Mouse (Mus musculus): ENCODE results near the gene Cdk14.

Cdk14 gene

DNA sequence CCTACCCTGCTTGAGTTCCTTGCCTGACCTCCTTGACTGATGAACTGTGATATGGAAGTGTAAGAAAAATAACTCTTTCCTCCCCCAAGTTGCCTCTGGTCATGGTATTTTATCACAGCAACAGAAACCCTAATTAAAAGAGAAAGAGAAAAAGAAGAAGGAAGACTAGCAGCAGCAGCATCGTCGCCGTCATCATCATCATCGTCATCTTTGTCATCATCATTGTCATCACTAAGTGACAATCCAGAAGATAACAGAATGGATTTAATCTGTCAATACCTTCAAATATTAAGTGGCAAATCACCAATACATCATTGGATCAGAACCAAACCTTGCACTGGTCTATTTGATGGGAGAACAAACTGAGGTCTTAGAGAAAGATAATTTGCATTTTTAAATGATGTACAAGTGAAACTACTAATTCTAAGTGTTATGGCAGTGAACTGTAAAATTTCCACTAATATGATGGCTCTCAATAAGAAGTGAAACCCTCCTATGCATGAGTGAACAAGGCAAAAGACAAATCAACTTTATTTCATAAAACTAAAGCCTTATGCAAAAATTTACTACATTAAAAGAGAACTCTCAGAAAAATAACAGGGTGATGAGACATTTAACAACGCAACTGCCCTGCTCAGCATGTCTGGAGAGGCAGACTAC is 225.4 kb downstream of the Cdk14 start:
- DNase-seq (ENCODE audit: low read depth, low spot score), result no peak

DNA sequence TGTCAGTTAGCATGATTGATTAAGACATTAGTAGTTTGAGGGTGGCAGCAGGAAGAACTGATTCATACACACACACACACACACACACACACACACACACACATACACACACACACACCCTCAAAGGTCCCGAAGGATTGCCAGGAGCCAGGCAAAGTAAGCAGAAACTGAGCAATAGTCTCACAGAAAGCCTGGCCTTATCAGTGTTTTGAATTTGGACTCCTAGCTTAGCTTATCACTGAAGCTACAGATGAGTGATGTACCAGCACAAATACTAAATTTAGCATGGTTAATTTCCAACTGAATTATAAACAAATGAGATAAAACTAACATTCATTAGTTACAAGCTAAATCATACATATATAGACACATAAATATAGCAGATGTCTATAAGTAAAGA is 230.5 kb downstream of the Cdk14 start:
- DNase-seq (ENCODE audit: low read depth, low spot score), result no peak

DNA sequence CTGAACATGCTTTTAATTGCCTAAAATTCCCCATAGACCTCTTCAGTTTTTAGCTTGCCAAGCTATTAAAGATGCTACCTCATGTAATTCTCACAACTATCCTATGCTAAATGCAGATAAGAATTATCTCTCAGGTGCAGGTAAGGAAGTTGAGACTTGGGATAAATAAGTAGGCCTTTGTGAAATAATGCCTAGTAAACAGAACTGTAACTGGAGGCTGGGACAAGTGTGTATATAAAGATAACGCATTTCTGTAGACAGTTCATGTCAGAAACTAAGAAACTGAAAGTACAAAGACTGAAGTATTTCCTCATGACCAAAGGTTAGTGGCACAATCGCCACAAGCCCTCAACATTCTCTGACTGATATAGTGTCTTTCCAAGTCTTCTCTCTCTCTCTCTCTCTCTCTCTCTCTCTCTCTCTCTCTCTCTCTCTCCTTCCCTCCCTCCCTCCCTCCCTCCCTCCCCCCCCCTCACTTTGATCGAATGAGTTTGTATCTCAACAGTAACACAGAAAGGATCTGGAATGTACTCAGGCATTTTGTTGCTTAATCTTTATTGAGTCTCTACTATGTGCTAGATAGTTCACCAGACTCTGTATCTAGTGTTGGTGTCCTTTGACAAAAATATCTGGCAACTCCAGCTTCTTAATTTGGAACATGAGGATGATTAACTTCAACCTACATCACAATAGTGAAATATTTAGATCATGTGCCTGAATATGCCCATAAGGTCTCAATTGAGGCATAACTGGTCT is 233.9 kb downstream of the Cdk14 start:
- DNase-seq (ENCODE audit: low read depth, low spot score), result no peak

DNA sequence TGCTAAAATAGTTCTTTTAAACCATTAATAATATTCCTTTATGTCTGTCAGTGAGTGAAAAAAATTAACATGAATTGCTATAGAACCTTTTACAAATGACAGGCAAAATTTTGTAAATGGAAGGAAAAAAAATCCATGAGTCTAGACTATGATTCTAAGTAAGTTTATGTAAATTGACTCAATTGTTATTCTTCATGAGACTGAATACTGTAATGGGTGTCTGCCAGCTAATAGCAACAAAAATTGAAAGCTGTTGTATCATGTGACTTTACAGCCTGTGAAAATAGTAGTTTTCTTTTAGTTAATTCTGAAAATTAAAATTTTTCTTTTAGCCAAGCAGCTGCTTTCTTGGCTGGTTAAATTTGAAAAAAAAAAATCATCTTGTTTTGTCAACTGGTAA is 234.6 kb downstream of the Cdk14 start:
- DNase-seq (ENCODE audit: low read depth, low spot score), result no peak

DNA sequence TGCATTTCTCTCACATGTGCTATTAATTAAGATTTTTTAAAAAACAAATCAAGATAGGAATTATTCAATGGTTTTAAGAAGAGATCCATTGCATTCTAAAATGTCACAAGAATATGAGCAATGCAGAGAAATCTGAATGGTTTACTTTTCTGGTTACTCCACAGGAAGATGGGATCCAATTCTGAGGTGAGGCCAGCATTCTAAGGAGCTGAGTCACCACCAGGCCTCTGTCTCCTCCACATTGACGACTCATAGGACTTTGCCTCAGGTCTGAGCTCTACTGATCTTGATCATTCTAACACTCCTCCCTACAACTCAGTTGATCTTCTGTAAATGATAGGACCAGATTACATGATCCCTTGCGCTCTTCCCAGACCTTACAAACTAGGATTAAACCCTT is 239.4 kb downstream of the Cdk14 start:
- no peak for DNase-seq (ENCODE audit: low read depth, low spot score)

DNA sequence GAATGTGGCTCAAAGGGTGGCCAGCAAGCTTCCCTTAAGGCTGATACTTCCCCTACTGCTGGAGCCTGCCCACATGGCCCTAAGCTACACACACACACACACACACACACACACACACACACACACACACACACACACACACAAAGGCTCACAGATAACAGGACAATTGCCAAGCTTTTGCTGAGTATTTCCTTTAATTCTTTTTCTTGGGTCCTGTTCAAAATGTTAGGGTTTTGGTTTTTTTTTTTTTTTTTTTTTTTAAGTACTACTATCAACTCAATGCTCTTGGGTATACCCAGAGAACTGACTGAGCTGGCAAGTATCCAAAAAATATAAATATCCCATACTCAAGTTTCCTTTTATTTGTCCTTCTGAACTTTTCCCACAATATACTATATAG is 239.8 kb downstream of the Cdk14 start:
- DNase-seq (ENCODE audit: low read depth, low spot score), result no peak

DNA sequence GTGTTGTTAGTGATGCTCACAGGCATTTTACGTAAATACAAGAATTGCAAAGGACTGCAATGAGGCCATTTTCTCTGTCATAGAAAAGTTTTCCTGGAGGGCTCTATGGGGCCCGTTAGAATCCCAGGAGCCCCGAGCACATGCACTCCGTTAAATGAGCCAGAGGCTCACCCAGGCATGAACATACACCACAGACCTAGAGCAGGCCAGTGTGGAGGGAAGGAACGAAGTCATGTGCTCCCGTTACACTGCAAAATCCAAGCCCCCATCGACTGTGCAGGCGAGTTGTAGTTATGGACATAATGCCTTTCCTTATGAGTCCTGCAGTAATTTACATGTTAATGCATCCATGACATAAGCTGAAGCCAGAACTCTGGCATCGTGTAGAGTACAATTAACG is 244.1 kb downstream of the Cdk14 start:
- DNase-seq (ENCODE audit: low read depth, low spot score), result no peak

DNA sequence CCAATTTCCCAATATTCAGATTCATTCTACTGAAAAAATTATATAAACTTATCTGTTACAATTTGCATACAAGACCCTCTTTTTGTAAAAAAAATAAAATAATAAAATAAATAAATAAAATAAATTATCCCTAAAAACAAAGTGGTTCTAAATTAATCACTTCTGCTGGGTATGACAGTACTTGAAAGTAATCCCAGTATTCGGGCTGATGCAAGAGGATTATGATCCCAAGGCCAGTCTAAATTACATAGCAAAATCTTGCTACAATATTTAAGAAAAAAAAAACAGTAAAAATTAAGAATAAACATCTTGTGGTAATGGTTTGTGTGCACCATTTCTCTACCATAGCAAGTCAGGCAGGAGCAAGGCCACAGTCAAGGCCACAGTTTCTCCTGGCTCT is 244.5 kb downstream of the Cdk14 start:
- no peak for DNase-seq (ENCODE audit: low read depth, low spot score)

DNA sequence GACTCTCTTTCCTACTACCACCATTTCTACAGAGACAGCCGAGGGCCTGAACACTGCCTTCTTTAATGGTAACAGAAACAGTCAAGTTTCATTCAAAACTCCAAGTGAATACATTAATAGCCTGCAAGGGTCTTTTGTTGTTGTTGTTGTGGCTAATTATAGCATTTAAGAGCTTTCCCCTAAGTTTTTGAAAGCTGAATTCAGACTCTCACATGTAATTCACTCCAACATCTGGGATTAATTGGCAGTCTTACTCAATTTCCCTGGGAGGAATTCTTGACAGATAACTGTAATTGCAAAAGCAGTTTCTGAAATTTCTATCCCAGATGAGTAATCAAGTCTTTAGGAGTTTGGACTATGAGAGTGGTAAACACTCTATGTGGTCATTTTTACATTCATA is 245.0 kb downstream of the Cdk14 start:
- no peak for DNase-seq (ENCODE audit: low read depth, low spot score)

DNA sequence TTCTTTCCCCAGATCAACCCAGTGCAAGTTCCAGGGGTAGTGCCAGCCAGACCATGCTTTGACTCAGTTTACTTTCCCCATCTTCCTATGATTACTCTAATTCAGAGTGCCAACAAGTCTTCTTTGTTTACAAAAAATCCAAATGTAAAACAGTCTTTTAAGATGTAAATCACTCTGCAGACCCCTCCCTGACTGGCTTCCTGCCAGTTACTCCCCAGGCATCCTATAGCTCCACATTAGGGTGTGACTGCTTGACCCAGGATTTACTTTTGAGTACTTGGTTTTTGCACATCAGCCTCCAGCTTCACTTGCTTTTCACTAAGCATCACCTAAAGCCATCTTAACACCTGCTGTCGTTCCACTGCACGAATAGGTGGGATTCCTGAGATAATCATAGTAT is 254.0 kb downstream of the Cdk14 start:
- DNase-seq (ENCODE audit: low read depth, low spot score), result no peak

DNA sequence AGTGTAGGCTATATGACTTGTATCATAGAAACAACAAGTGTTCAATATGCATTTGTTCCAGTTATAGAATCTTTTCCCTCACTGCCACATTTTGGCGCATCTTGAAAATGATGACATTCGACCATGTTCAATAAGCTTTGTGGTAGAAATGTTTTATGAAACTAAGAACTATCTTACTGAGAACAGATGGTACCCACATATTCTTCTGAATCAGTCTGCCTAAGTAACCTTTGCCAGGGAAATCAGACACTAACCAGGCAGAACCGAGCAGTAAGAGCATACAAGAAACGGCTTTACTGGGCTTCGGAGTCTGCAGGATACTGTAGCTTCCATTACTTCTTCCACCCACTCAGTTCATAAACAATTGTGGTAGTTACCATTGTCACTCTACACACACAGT is 255.8 kb downstream of the Cdk14 start:
- DNase-seq (ENCODE audit: low read depth, low spot score), result no peak

DNA sequence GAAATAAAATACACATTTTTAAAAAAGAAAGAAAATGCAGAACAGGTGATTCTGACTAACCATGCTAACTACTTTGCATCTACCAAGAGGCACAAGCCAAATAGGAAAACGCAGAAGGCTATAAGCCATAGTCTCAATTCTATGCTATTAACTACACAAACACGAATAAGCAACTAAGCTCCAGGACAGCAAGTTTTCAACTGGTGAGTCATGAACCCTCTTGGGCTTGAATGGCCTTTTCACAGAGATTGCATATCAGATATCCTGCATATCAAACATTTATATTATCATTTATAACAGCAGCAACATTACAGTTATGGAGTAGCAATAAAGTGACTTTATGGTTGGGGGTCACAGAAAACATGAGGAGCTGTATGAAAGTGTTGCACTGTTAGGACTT is 256.3 kb downstream of the Cdk14 start:
- DNase-seq (ENCODE audit: low read depth, low spot score), result no peak

DNA sequence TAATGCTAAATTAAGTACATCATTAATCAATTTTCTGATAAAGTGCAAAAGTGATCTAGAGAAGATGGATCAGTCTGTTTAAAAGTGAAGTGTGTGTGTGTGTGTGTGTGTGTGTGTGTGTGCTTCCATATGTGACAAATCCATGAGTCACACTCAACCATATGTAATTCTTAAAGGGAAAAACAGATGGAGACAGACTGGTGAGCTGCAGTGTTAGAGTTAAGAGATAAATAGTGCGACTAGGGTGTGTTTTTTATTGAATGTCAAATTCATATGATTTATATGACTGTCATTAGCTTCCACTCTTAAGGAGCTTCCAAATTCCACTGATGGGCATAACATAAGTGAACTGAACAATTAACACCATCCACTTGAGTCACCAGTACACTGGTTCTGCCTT is 260.6 kb downstream of the Cdk14 start:
- no peak for DNase-seq (ENCODE audit: low read depth, low spot score)

DNA sequence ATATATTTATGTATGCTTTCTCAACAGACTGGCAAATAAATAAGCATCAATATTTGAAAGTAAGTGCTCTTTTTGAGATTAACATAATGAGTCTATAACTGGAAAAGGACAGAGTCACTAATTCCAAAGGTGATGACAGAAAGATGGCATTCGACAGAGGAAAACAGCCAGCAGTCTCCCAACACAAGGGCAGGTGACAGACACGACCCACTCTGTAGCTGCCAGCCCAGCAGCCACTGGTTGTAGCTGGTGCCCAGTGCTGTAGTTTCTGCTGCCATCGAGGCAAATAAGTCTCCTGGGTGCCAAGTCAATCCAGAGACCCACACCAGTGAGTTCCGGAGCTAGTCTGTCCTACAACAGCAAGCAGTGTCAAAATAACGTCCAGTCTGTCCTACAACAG is 280.3 kb downstream of the Cdk14 start:
- no peak for DNase-seq (ENCODE audit: low read depth, low spot score)

DNA sequence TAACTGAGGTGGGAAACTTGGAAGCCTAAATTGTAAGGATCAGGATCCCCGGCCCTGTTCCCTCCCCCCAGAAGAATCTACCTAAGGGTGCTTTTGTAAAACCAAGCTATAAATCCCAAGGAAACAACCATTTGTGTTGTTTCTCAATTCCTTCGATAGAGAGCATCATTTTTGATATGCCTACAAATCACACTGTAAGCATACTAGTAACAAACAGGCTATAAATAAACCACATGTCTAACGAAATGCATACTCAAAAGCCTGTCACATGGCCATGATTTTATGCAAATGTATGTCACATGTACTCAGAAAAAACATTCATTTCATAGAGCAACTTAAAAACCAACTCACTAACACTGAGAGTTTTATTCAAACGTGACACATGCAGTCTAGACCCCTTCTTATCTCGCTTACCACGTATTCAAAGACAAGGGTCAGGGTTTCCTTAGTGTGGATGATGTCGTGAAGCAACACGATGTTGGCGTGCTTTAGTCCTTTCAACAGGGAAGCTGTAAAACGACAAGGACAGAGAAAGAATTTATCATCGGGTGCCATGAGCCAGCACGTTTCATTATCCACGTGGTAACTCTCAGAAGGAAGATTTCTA is 285.1 kb downstream of the Cdk14 start:
- no peak for DNase-seq (ENCODE audit: low read depth, low spot score)

DNA sequence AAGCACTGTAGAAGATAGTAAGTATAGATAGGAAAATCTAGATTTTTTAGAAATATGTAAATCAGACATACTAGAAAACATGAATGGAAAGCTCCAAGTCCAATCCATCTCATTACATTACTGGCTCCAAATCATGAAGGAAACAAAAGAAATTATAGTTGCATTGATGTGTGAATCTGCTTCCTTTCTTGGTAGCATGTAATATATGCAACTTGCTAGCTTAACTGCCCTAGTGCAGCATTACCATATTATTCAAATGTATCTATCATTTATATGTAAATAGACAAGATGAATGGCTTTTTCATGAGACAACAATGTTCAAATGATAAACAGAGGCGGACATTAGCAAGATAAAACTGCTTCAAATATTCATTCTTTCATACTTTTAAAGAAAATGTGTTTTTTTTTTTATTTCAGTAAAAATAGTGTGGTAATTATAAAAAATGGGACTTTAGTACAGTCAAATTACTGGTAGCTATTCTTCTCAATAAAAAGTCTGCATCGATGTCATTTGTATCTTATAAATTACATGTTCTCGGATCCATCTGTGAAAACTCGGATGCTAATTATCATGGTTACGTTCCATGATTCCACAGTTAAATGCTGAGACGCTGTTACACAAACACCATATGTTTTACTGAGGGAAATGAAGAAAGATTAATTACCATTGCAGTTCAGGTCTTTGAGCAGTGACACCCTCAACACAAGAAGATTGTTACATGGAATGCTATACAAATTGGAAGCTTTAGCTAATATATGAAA is 285.8 kb downstream of the Cdk14 start:
- no peak for DNase-seq (ENCODE audit: low read depth, low spot score)

DNA sequence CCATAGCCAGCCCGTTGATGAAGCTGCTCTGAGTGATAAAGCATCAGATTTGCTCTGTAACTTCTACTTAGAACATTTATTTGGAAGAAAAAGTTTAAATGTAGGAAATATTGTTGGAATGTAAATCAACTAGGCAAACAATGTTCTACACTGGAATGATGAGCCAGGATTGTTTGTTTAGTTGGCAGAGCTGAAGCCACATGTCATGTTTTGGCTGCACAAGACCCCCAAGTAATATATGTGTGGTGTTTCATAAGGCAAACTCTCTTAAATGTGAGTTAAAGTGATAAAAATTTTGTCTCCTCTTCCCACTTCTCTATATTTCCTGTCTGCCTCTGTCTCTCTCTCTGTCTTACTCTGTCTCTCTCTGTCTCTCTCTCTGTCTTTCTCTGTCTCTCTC is 291.3 kb downstream of the Cdk14 start:
- no peak for DNase-seq (ENCODE audit: low read depth, low spot score)

DNA sequence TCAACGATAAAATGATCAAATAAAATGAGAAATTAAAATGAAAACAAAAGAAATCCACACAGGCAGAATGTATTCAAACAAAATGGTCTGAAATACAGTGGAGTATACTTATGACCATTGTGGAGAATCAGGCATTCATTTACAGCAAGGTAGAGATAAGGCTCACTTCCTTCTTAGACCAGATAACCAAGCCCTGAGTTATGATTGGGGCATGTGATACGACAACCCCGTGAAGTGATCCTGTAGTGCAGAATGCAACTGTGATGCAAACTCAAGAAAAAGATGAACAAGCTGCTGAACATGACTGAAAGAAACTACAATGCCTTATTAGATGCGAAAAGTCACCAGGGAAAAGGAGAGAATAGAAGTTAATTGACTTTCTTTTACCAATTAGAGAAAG is 295.5 kb downstream of the Cdk14 start:
- DNase-seq (ENCODE audit: low read depth, low spot score), result no peak

DNA sequence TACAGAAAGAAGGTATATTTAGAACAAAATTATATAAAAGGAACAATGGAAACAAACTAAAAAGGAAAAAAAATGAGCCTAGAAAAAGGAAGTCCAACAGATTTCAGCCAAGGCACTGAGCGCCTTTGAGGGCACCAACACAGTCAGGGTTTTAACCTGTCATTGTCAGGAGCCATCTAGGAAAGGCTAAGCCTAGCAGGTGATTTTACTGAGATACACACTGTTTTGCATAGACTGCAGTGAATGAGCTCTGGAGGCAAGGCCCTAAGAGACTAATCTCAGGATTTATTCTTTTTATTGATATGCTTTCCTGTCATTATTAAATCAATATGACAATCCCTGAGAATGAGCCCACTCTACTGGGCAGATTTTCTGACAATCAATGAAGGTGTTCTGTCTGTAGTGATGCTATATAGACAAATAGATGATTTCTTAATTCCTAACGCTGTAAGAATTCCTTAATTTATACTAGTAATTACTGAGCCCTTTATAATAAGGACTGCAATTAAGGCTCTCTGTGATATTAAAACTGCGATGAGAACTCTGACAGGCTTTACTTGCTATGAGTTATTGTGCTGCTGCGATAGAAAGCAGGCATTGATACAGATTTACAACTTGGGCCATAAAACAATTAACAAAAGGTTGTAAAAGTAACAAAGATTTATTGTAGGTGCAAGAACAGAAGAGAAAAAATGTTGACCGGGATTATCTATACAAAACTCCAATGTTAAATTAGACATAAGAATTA is 303.2 kb downstream of the Cdk14 start:
- DNase-seq (ENCODE audit: low read depth, low spot score), result no peak

DNA sequence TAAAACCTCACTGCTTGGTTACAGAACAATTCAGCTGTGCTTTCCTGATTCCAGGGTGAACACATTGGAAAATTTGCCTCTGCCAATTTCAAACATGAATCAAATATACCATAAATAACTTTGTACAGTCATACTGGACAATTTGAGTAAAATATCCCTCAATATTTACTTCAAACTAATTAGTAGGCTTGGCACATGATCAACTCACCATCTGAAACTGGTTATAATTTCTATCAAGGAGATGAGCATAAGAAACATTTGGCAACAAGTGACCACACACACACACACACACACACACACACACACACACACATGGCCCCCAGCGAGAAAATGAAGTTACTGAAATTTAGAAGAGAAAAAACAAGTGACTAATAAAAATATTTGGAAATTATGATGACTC is 304.6 kb downstream of the Cdk14 start:
- no peak for DNase-seq (ENCODE audit: low read depth, low spot score)

DNA sequence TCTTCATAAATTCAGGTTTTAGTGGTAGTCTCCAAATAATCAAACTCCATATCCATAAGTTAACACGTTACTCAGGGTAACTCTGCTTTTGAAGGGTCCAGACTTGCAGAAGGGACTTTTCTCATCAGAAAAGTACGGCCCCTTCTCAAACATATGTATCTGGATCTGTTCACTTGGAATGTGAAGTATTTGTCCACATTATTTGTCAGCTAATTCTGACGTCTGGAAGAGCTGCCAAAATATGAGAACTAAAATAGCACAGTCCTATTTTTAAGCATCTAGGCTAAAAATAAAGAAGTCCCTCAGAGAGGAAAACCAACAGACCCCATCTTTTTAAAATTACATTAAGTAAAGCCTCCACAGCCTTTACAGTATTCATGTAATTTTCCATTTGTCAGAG is 310.5 kb downstream of the Cdk14 start:
- DNase-seq (ENCODE audit: low read depth, low spot score), result no peak

DNA sequence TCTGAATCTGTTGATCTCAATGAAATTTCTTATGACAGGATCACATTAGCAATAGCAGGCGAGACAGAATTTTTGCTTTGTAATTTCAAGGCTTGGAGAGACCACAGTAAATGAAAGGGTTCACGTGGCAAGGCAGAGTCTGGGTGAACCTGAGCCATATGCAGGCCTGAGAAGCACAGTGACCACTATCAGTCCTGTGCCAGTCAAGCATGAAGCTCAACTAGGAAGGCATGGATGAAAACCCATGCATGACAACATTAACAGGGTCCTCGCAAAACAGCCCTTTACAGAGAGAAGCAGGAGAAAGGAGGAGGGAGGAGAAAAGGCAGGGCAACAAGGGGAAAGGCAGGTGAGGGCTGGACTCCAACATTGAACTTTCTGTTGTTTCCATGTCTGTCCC is 311.1 kb downstream of the Cdk14 start:
- no peak for DNase-seq (ENCODE audit: low read depth, low spot score)

Data from retina, adult 2 months (tissue).